Mouse (Mus musculus) embryonic facial prominence, embryonic 15.5 days (tissue): ENCODE data around the gene Tmem259. TPM values are rescaled to one million over a fixed set of nuclear protein-coding genes. Genes with fewer than 3 reads are reported as not detected.

Source experiments
- ATAC-seq: fragments of 200-750 bp; cut with Nextera tagmentation; 2 replicates; pipeline ENCODE4 v1.8.0; 2017; ENCODE audit warnings: low read depth, moderate TSS enrichment; ENCODE audit not compliant: insufficient number of reproducible peaks, low FRiP score, low TSS enrichment
- H3K27ac ChIP-seq: fragments of 300-500 bp; sonication (generic); replicated peaks from 2 replicates; pipeline ENCODE4 v1.5.1; 2015; ENCODE audit warnings: mild to moderate bottlenecking, inconsistent platforms
- H3K27me3 ChIP-seq: fragments of 300-500 bp; sonication (generic); 2 replicates; pipeline ENCODE4 v1.6.1; 2015; ENCODE audit warnings: inconsistent platforms
- H3K36me3 ChIP-seq: fragments of 300-500 bp; sonication (generic); 2 replicates; pipeline ENCODE4 v1.6.1; 2015; ENCODE audit warnings: mild to moderate bottlenecking, inconsistent platforms
- H3K4me1 ChIP-seq: fragments of 300-500 bp; sonication (generic); 2 replicates; pipeline ENCODE4 v1.6.1; 2015; ENCODE audit warnings: inconsistent platforms
- H3K4me2 ChIP-seq: fragments of 300-500 bp; sonication (generic); replicated peaks from 2 replicates; pipeline ENCODE4 v1.6.1; 2015; ENCODE audit warnings: mild to moderate bottlenecking, inconsistent platforms
- H3K4me3 ChIP-seq: fragments of 300-500 bp; sonication (generic); replicated peaks from 2 replicates; pipeline ENCODE4 v1.5.1; 2015; ENCODE audit warnings: mild to moderate bottlenecking, inconsistent platforms
- H3K9ac ChIP-seq: fragments of 300-500 bp; sonication (generic); 2 replicates; pipeline ENCODE4 v1.6.1; 2015; ENCODE audit warnings: inconsistent platforms
- H3K9me3 ChIP-seq: fragments of 300-500 bp; sonication (generic); replicated peaks from 2 replicates; pipeline ENCODE4 v1.6.1; 2016; ENCODE audit warnings: inconsistent platforms
- WGBS: fragments of 180-500 bp; shearing (Covaris S2); methylation state at CpG from one replicate; pipeline ENCODE4 v1.1.7; 2015; 5-methylcytosine and 5-hydroxymethylcytosine counted together
- polyA plus RNA-seq: library from polyadenylated mRNA; unstranded; fragments of >200 nt; fragmentation: Nextera tagmentation; extraction: Ambion mirVana; gene quantifications from 2 replicates; pipeline ENCODE4 v1.2.1, GENCODE M21; 2015

Tmem259 gene
- polyA plus RNA-seq, 1 experiment from 2014 or later: 23.9 TPM

GRCm38 (mm10) chr10:79926491-79927323 lies 57.4 kb downstream of the Tmem259 start, which contains the start of gene Arid3a:
Gene Arid3a (plus strand): TSS chr10:79927043.
- peak within 1 kb of the TSS; percentile 99 for H3K4me3 ChIP-seq
- H3K36me3 ChIP-seq: peaks cover 9% of the 10 kb centered on the region; the same call in 1 of the 2 replicates
- WGBS: under 1% methylated on average over 63 of the region's 63 CpGs
- peak within 1 kb of the TSS; percentile 92 for H3K4me2 ChIP-seq
- ATAC-seq: peak; percentile 87
- peak within 1 kb of the TSS; percentile 97 for H3K27ac ChIP-seq
- H3K4me1 ChIP-seq: peaks cover 41% of the 10 kb centered on the region
- no peaks in the 10 kb centered on the region for H3K9me3 ChIP-seq
- H3K9ac ChIP-seq: peak within 1 kb of the TSS; percentile 98
- H3K27me3 ChIP-seq: peaks cover 20% of the 10 kb centered on the region

GRCm38 (mm10) chr10:79925785-79926490 lies 58.2 kb downstream of the Tmem259 start:
- H3K9me3 ChIP-seq: no peaks in the 10 kb centered on the region
- ATAC-seq: no peak
- H3K4me2 ChIP-seq: peak overlapping the region; percentile 92
- 6% methylated on average over 15 of the region's 15 CpGs for WGBS
- peak overlapping the region; percentile 99 for H3K4me3 ChIP-seq
- peak overlapping the region; percentile 97 for H3K27ac ChIP-seq
- H3K4me1 ChIP-seq: peaks cover 41% of the 10 kb centered on the region
- H3K9ac ChIP-seq: peak overlapping the region; percentile 98
- 0 out of 2 replicates have a peak, but pooled peaks cover 1% of the 10 kb centered on the region for H3K36me3 ChIP-seq
- peaks cover 28% of the 10 kb centered on the region for H3K27me3 ChIP-seq

GRCm38 (mm10) chr10:79924998-79925784 lies 58.9 kb downstream of the Tmem259 start:
- peaks cover 35% of the 10 kb centered on the region for H3K27me3 ChIP-seq
- H3K36me3 ChIP-seq: no peaks in the 10 kb centered on the region
- peak overlapping the region; percentile 92 for H3K4me2 ChIP-seq
- peaks cover 47% of the 10 kb centered on the region for H3K4me1 ChIP-seq
- ATAC-seq: no peak
- no peak overlapping the region for H3K9ac ChIP-seq
- peak overlapping the region; percentile 97; the same call in 1 of the 2 replicates for H3K27ac ChIP-seq
- no peaks in the 10 kb centered on the region for H3K9me3 ChIP-seq
- H3K4me3 ChIP-seq: peak overlapping the region; percentile 99; the same call in 1 of the 2 replicates
- 11% methylated on average over 29 of the region's 29 CpGs for WGBS

Other genes starting within 250 kb of the Tmem259 start
- gene Polrmt, start 237.7 kb downstream of the Tmem259 start, polyA plus RNA-seq: 41.6 and 46.6 TPM in 2 replicates
- 2.5 and 3.9 TPM in 2 replicates for gene Fgf22, start 229.3 kb downstream of the Tmem259 start, polyA plus RNA-seq
- gene Rnf126, start 217.4 kb downstream of the Tmem259 start, polyA plus RNA-seq: 110 and 127 TPM in 2 replicates
- gene Fstl3, start 207.1 kb downstream of the Tmem259 start, polyA plus RNA-seq: 20.1 and 20.2 TPM in 2 replicates
- 0.07 TPM in 1 of 2 replicates, not detected in the other for gene Prss57, start 193.4 kb downstream of the Tmem259 start, polyA plus RNA-seq
- gene Palm, start 190.8 kb downstream of the Tmem259 start, polyA plus RNA-seq: 88.1 and 96.6 TPM in 2 replicates
- gene Misp, start 163.3 kb downstream of the Tmem259 start, polyA plus RNA-seq: 5.4 and 7.8 TPM in 2 replicates
- 299 and 325 TPM in 2 replicates for gene Ptbp1, start 129.9 kb downstream of the Tmem259 start, polyA plus RNA-seq
- 4.3 and 5.6 TPM in 2 replicates for gene Prtn3, start 109.9 kb downstream of the Tmem259 start, polyA plus RNA-seq
- gene Plppr3, start 109.7 kb downstream of the Tmem259 start, polyA plus RNA-seq: 59.9 and 68.2 TPM in 2 replicates
- gene Elane, start 98.1 kb downstream of the Tmem259 start, polyA plus RNA-seq: 0.28 and 0.85 TPM in 2 replicates
- gene Cfd, start 93.5 kb downstream of the Tmem259 start, polyA plus RNA-seq: not detected in 2 replicates
- 44.0 and 48.4 TPM in 2 replicates for gene Med16, start 75.4 kb downstream of the Tmem259 start, polyA plus RNA-seq
- gene Gm26602, start 73.5 kb downstream of the Tmem259 start, polyA plus RNA-seq: 5.2 TPM in 1 of 2 replicates, not detected in the other
- gene Kiss1r, start 67.4 kb downstream of the Tmem259 start, polyA plus RNA-seq: 1.1 and 1.4 TPM in 2 replicates
- 179 and 181 TPM in 2 replicates for gene R3hdm4, start 63.1 kb downstream of the Tmem259 start, polyA plus RNA-seq
- 6.6 and 7.0 TPM in 2 replicates for gene Arid3a, start 57.3 kb downstream of the Tmem259 start, polyA plus RNA-seq
- gene Wdr18, start 24.2 kb downstream of the Tmem259 start, polyA plus RNA-seq: 84.7 and 90.6 TPM in 2 replicates
- gene Grin3b, start 13.6 kb downstream of the Tmem259 start, polyA plus RNA-seq: 0.63 and 0.77 TPM in 2 replicates
- 288 and 296 TPM in 2 replicates for gene Cnn2, start 4.3 kb upstream of the Tmem259 start, polyA plus RNA-seq
- gene Abca7, start 12.2 kb upstream of the Tmem259 start, polyA plus RNA-seq: 3.7 and 4.0 TPM in 2 replicates
- 5.1 and 6.2 TPM in 2 replicates for gene Arhgap45, start 32.3 kb upstream of the Tmem259 start, polyA plus RNA-seq
- 218 and 221 TPM in 2 replicates for gene Polr2e, start 55.5 kb upstream of the Tmem259 start, polyA plus RNA-seq
- gene Gpx4, start 62.8 kb upstream of the Tmem259 start, polyA plus RNA-seq: 503 and 528 TPM in 2 replicates
- 19.4 and 19.8 TPM in 2 replicates for gene Sbno2, start 121.2 kb upstream of the Tmem259 start, polyA plus RNA-seq
- gene Stk11, start 131.5 kb upstream of the Tmem259 start, polyA plus RNA-seq: 21.3 and 27.3 TPM in 2 replicates
- gene Atp5d, start 154.3 kb upstream of the Tmem259 start, polyA plus RNA-seq: 516 and 519 TPM in 2 replicates
- 9.3 and 10.9 TPM in 2 replicates for gene Cbarp, start 156.5 kb upstream of the Tmem259 start, polyA plus RNA-seq
- 18.3 and 20.4 TPM in 2 replicates for gene Midn, start 163.9 kb upstream of the Tmem259 start, polyA plus RNA-seq
- 102 and 116 TPM in 2 replicates for gene Cirbp, start 181.7 kb upstream of the Tmem259 start, polyA plus RNA-seq
- 12.0 and 13.6 TPM in 2 replicates for gene 1600002K03Rik, start 188.6 kb upstream of the Tmem259 start, polyA plus RNA-seq
- 30.9 and 31.8 TPM in 2 replicates for gene Efna2, start 195.2 kb upstream of the Tmem259 start, polyA plus RNA-seq
- gene Mum1, start 242.1 kb upstream of the Tmem259 start, polyA plus RNA-seq: 75.2 and 77.0 TPM in 2 replicates